Mouse (Mus musculus) MN1 (cell line): ENCODE results near the gene Pimreg.

Source experiments
- DNase-seq: peaks from one replicate; pipeline ENCODE4 v3.0.0-alpha.2; 2016; ENCODE audit warnings: low spot score

The Pimreg gene

DNA sequence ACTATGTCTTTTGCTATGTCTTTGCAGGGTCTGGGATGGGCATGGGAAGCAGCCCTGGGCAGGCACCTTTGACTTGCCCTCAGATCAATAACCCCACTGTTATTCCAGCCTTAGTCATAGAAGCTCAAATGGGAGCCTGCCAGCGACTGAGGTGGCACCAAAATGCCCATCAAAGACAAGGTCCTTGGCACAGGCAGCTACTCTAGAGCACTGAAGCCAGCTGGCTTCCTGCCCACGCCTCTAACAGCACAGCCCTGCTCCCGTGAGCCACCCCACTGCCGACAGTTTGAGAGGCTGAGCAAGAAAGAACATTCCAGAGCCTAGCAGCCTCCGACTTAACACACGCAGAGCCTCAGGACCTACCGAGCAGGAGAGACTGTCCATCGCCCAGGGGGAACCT is 23.3 kb downstream of the Pimreg start:
- DNase-seq: no peak

DNA sequence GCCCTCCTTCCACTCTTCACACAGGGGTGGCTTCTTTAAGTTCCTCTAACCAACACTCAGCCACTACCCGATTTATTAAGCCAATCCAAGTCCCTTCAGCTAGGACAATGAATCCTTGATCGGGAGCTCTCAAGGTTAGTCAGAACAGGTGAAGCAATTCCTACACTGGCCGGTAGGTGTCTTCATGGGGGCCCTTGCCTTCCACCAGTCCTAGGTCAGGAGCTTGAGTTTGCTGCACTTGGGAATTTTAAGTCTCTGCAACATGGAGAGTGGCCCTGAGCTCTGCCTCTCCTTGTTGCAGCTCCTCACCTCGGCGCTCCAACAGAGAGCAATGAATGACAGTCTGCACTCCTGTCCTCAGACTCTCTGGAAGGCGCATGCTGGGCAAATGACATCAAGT is 24.5 kb downstream of the Pimreg start:
- no peak for DNase-seq

DNA sequence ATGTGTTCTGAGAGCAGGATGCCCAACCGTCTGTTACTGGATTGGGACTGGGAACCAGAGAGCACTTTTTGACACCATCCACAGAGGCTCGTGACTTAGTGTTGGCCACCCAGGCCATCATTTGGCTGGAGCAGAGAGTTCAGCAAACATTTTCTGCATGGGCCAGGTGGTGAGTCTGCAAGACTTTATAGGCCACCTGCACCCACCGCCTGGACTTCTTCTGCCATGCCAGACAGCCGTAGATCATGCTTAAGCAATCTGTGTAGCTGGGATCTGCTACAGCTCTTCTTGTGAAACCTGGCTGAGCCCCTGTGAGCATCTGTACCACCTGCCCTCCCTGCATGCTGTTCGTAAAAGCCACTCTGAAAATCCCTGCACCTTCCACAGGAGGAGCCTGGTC is 25.5 kb downstream of the Pimreg start:
- no peak for DNase-seq

DNA sequence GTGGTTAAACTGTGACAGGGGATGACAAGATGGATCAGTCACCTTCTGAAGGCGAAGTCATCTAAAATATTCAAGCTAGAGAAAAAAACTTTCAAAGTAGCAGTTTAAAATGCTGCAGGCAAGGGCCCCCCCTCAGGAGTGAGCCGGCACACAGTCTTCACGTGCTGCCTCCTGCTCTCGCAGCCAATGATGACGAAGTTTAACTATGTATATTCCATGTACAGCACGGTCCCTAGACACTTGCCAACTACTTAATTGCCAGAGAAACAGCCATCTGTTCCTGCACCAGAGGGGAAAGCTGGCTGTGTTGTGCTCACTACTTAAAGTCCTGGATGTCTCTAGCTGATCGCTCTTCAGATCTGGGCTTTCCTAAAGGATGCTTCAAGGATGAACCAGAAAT is 26.2 kb downstream of the Pimreg start:
- DNase-seq: peak; percentile 34

DNA sequence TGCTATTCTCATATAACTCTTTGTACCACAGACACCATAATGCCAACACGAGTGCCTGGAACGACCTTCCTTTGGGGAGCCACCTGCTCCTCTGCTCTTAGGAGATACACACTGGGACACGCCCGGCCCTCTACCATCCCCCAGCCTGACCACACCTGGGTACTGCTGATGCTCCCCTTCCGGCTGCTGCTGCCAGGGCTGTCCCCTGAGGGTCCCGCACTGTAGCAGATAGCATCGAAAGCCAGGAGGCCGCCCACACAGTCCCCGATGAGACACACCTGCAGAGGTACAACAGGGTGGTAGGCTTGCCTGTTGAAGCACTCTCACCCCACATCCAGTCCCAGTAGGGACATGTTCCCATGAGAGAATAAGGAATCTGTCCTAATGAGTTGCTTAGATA is 28.9 kb downstream of the Pimreg start:
- DNase-seq: no peak

DNA sequence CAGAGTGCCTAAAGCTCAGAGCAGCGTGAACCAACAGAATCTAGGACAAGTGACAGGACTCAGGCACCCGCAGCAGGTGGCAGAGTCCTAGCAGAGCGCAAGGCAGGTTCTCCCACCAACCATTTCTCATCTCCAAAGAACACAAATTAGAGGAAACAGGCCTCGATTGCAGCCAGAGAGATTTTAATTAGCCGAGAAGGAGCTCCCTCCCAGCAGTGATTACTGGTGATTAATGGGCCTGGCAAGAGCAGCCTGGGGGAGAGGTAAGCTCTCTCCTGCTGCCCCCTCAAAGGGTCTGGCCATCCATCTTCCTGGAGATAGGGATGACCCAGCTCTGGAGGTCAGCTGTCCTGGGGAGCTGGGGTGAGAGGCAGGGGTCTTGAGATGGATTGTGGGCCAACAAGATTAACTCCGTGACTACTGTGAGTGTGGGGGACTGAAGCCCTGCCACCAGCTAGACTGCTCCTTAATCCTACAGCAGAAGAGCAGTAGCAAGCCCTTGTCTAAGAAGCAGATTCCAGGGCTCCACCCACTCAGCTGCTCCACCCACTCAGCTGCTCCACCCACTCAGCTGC is 30.6 kb downstream of the Pimreg start:
- DNase-seq: no peak

DNA sequence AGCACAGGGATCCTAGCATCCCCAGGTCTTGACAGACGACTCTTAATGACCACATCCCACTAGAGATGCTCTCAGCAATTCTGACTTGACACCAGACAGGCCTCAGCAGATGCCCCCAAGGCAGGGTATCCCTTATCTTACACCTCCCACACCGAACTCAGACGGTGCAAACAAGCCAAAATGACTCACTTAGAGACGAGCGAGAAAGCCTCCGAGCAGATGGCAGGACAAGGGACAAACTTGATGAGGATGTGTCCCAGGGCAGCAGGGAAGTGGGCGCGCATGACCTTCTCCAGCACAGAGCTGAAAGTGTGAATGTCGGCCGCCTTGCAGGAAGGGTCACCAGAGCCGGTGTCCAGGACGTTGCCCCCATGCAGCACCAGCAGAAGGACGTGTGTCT is 32.4 kb downstream of the Pimreg start:
- no peak for DNase-seq

DNA sequence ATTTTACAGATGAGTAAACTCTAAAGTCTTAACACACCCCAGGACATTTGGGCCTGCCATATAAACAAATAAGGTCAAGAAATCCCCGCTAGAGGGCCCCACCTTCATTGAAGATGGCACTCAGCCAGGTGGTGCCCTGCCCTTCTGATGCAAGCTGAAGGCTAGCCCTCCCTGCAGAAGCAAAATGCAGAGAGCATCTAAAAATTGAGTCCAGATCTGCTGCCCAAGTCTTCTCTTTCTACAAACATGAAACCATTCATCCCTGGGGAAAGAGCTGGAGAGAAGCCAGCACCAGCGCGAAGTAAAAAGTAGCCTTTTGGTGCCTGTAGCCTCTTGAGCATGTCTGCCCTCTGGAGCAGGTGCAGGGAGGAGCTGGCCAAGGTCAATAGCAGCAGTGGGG is 36.2 kb downstream of the Pimreg start:
- peak; percentile 54 for DNase-seq

DNA sequence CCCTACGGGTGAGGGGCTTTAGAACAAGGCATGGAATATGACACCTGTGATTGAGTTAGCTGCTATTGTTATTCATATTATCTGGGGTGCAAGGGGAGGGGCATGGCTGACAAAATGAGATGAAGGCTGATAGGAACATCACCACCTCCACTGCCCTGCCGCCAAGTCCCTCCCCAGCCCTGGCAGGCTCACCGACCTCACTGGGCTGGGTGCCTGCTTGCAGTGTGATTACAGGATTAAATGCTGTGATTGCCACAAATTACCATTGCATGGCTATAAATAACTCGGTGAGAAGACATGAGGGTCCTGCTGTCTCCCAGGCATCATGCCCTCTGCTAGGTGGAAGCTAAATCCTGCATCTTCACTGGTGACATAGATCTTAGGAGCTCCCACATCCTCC is 36.8 kb downstream of the Pimreg start:
- peak; percentile 10 for DNase-seq

DNA sequence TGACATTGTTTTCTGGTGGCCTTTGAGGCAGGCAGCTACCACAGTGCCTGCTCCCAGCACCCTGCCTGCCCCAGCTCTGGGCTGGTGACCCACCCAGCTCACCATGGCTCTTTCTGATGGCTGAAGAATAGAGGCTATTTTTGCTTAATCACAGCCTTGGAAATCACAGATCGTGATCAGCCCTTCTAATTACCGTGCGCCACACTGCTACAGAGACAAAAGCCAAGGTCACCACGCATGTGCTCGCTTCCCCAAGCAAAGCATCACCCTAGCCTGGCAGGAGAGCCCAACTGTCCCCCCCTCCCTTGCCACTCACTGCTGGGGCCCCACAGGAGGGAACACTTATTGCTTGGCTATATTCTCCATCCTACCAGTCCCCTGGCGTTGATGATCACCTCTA is 38.6 kb downstream of the Pimreg start:
- DNase-seq: no peak

DNA sequence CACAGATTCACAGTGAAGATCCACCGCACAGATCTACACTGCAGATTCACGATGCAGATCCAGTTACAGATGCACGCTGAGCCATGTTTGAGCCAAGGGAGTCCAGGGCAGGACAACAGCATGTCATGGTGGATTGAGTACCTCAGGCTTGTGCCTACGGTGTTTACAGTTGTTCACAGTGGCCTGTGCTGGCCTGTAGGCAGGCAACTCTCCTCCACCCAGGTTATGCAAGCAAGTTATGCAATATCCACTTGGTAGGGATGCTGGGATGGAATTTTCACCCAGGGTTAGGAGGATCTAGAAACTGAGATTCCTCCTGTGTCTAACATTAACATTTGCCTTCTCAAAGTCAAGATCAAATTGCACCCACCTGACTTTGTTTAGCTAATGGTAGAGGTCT is 40.8 kb downstream of the Pimreg start:
- no peak for DNase-seq

DNA sequence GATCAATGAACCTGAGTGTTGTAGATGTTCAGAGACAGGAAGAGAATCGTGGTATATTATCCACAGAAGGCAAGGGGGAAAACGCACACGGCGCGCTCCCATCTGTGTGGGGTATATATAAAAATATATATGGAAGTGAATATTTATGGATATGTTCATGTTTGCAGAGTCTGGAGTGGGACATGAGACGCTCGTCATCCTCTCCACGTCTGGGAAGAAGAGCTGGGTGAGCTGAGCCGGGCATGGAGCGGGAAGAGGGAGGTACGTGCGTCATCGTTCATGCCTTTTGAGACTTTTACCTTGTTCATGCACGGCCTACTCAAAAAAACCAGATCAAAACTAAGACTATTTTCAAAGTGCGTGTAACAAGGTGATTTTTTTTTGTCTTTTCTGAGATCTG is 42.5 kb downstream of the Pimreg start:
- DNase-seq: no peak

DNA sequence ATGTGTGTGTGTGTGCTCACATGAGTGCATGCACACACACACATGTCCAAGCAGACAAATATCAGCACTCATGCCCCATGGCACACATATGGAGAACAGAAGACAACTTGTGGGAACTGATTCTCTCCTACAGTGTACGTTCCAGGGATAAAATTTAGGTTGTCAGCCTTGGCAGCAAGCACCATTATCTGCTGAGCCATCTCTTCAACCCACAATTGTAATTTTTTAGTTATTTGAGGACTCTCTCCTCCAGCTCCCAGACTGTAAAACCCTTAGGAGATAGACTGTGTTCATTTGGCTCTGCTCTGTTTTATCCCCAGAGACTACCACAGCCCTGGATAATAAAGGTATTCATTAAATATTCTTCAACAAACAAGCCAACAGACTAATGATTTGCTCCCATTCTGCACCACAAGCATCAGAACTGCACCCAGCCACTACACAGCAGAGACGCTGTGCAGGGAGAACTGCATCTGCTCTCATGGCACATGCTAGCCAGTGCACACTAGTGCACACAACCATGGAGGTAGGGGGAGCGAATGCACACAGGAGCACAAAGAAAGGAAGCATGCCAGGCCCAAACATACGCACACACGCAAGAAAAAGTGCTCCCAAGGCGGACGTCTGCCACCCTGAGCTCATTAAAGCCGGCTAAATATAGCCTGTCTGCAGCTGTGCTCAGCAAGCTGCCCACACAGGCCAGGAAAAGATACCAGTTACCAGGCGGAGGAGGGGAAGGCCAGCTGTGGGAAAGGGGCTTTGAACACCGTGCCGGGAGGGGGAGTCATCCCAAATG is 44.6 kb downstream of the Pimreg start:
- peak; percentile 23 for DNase-seq

DNA sequence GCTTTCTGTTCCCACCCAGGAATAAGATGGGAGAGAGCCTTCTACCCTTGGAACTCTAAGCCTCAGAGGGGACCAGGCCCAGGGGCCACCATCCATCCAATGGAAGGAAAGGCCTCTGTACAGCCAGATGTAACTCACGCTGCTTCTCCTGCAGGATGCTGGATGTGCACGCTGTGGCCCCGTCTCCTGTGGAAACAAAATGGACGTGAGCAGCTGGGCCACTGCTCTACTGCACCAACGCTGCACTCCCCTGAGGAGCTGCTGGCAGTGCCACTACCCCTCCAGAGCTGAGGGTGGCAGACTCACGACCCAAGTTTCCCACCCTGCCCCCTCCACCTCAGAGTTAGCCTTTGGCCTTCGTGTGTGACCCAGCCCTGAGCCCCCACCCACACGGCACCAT is 50.6 kb downstream of the Pimreg start:
- no peak for DNase-seq

DNA sequence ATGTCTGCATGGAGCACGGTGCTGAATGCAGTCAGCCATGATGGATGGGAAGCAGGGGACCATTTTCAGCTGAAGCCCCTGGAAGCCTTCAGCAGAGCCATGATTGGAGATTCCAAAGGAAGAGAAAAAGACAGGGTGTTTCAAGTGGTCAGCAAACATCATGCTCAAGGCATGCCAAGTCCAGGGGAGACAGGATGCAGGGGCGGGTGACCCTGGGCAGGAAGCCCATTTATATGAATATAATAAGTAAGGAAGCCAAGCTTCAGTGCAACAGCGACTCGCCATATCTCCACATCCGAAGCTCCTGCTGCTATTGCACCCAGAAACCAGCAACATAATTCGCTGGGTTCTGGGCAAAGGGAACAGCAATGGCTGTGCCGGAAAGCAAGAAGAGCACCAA is 52.6 kb downstream of the Pimreg start:
- DNase-seq: no peak

DNA sequence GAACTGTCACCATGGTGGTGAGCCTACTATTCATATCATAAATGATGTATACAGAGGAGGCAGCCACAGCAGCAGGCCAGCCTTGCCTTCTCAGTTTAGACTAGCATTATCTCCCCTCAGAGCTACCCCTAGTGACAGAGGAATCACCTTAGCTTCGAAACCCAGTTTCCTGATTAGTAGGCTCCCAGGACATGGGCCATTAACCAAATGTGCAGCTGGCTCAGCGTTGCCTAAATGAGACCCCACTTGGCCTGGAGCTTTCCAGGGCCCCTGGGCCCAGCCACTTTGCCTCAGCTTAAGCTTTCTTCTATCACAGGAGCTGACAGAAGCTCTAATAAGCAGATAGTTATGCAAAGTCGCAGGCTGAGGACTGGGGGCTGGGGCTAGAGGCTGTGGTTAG is 54.2 kb downstream of the Pimreg start:
- no peak for DNase-seq
